Mouse (Mus musculus): ENCODE measurements around the gene 1700013G24Rik.
"Not testable (repeated sequence)": the region's sequence is repeated elsewhere in the genome, so short reads cannot be mapped to it uniquely, and the experiment has no call there.

1700013G24Rik gene

GRCm38 (mm10) chr4:137453234-137453767 lies at the start of gene 1700013G24Rik:
TSS of gene 1700013G24Rik (plus strand) at chr4:137453284.
- DNase-seq = no peak

DNA sequence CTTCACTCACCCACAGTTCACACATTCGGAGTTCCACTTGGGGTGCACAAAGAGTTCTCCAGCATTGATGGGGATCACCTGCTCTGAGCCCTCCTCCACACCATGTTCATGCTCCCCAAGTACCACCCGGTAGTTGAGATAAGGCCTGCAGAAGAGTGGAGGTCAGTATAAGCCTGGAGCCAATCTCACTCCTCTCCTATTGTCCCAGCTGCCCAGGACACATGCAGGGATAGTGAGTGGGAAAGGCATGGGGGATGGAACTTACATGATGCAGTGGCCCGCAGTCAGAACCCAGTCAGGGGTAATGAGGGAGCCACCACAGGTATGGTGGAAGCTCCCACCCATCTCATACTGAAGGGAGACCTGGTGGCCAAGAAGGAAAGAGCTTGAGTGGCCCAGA lies 47.5 kb upstream of the 1700013G24Rik start:
- DNase-seq = no peak

- no peak for DNase-seq
Observed at GRCm38 (mm10) chr4:137409691-137410090, 43.4 kb upstream of the 1700013G24Rik start, which contains the start of gene Cela3a. TSS of gene Cela3a (minus strand) at chr4:137409791.

GRCm38 (mm10) chr4:137412185-137412709 lies 40.8 kb upstream of the 1700013G24Rik start:
- not testable (repeated sequence) for DNase-seq

GRCm38 (mm10) chr4:137414936-137415335 lies 38.1 kb upstream of the 1700013G24Rik start:
- DNase-seq = peak; percentile 71

DNA sequence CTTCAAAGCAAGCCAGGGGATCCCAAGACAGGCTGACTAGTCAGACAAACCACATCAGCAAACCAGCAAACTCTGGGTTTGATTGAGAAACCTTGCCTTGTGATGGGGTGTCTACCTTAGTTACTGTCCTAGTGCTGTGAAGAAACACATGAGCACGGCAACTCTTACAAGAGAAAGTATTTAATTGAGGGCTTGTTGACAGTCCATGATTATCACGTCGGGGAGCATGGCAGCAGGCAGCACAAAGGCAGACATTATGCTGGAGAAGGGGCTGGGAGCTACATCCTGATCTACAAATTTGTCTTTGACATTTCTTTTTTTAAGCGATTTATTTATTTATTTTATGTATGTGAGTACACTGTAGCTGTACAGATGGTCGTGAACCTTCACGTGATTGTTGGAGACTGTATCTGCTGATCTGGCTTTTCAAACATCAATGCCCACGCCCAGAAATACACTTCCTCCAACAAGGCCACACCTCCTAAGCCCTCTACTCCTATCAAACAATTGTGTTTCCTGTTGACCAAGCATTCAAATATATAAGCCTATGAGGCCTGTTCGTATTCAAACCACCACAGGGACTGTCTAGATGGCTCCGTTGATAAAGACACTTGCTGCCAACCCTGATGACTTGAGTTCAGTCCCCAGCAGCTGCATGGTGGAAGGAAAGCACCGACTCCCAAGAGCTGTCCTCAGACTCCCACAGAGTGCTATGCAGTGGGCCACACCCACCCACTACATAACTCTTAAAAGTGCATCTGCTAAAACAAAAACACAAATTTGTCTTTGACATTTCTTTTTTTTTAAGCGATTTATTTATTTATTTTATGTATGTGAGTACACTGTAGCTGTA lies 35.1 kb upstream of the 1700013G24Rik start:
- no peak for DNase-seq

- DNase-seq = no peak
Observed at GRCm38 (mm10) chr4:137430502-137430901, 22.6 kb upstream of the 1700013G24Rik start, which contains the start of gene Cela3b. TSS of gene Cela3b (minus strand) at chr4:137430540.

DNA sequence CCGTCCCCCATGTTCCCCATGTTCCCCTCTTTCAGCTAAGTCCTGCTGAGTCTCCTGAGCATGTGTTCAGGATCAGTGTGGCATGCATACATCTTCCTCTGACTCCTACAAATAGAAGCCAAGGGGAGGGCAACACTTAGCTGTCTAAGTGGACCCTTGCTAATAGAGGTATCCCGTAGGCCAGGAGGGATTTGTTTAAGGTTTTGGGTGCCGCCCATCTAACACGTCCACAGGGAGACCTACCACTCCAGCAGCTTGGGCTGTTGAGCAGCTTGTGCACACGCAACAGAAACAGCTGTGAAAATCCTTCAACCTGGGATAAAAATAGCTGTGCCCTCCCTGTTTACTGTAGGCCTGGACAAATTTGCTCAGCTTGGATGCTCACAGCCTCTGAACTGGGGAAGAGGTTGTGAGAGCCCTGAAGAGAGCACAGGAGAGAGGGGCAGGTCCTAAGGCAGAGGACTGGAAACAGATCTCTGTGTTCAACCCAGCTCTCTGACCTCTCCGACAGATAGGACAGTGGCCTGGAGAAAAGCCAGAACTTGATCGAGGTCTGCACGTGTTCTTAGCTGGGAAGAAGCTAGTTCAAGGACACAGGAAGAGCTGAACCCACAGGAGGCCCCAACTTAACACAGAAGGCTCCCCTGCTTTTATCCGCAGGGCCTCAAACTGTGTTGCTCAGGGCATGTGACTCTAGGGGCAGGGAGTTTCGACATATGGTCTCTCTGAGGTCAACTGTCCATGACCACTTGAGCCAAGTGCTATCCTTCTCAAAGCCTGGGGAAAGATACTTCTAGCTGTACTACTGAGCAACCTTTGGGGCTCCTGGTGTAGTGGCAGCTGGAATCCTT lies 20.2 kb upstream of the 1700013G24Rik start:
- not testable (repeated sequence) for DNase-seq

- DNase-seq = no peak
Observed at GRCm38 (mm10) chr4:137436979-137437669, 16.0 kb upstream of the 1700013G24Rik start.

GRCm38 (mm10) chr4:137438842-137439241 lies 14.2 kb upstream of the 1700013G24Rik start:
- DNase-seq = no peak

- no peak for DNase-seq
Observed at GRCm38 (mm10) chr4:137441332-137441731, 11.8 kb upstream of the 1700013G24Rik start.

GRCm38 (mm10) chr4:137443625-137444024 lies 9.5 kb upstream of the 1700013G24Rik start:
- DNase-seq = peak; percentile 75

GRCm38 (mm10) chr4:137445881-137446280 lies 7.2 kb upstream of the 1700013G24Rik start:
- no peak for DNase-seq

DNA sequence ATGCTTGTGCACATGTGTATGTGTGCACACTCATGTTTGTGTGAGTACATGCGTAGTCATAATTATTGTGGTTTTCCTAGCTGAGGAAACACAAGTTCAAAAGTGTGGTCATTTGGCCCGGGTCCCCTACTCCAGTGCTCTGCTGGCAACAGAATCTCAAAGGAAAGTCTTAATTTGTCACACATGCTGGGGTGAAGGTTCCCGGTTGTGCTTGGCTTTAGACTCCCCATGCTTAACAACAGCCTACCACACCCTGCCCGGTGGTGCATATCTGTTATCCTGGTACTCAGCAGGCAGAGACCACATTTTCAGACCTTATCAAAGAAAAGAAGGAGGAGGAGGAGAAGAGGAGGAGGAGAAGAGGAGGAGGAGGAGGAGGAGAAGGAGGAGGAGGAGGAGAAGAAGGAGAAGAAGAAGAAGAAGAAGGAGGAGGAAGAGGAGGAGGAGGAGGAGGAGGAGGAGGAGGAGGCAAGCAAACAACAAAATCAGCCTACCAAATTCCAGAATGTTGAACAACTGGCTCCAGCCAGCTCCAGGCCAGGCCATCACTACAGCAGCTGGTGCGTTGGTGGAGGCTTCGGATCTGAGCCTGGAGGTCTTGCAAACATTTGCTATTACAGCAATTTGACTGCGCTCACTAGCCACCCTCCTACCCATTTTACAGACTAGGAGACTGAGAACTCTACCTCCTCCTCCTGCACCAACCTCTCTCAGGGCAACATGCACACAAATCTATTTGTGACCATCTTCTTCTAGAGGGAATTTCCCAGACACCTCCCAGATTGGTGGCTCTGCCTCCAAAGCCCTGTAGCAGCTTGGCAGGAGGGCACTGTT lies 5.5 kb upstream of the 1700013G24Rik start:
- DNase-seq = peak; percentile 24

- peak; percentile 24 for DNase-seq
Observed at GRCm38 (mm10) chr4:137448197-137448596, 4.9 kb upstream of the 1700013G24Rik start.

- DNase-seq = no peak
Observed at GRCm38 (mm10) chr4:137448641-137449040, 4.4 kb upstream of the 1700013G24Rik start.

DNA sequence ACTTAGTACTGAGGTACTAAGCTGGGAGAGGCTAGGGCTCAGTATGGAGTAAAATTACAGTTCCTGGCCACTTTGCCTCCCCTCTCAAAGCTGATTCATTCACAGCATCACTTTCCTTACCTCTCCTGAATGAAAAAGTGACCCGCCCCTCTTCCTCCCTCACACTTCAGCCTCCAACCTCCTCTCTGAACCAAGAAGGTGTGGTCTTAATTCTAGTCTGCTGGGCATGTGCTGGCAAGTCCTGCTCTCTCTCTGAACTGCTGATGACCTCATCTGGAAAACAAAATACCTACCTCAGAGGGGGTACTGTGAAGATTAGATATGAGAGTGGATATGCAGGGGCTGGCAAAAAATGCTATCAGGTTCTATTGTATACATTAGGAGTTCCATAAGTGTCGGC lies 4.0 kb upstream of the 1700013G24Rik start:
- DNase-seq = no peak

- DNase-seq = no peak
Observed at GRCm38 (mm10) chr4:137449715-137450114, 3.4 kb upstream of the 1700013G24Rik start.

- no peak for DNase-seq
Observed at GRCm38 (mm10) chr4:137452190-137452589, 894 bp upstream of the 1700013G24Rik start.

GRCm38 (mm10) chr4:137454582-137454981 lies 1.5 kb downstream of the 1700013G24Rik start:
- no peak for DNase-seq

DNA sequence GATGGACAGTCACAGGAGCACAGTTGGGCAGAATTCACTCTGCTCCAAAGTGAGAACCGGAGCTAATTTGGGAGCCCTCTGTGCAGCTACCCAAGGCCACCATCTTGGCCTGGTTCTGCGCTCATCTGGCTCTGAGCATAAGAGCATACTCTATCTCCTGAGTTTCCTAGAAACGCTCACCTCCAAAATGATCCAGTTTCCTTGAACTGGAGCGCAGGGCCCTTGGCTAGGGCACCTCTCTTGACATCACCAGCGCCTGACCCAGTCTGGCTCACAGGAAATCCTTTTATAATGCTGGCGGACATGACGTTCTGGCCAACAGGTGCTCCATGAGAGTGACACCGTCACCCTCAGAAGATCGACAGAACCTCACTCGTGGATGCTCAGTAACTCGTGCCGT lies 3.5 kb downstream of the 1700013G24Rik start:
- no peak for DNase-seq

Measured in kidney, adult 9 months (tissue).